Mouse (Mus musculus) forebrain, postnatal 0 days (tissue): Measurements from ENCODE around the gene Cbx6. TPM values are rescaled to one million over a fixed set of nuclear protein-coding genes. Genes with fewer than 3 reads are reported as not detected.

Experiments used
- ATAC-seq: fragments of 200-750 bp; cut with Nextera tagmentation; 2 replicates; pipeline ENCODE4 v1.8.0; 2017; ENCODE audit warnings: mild to moderate bottlenecking, moderate library complexity
- DNase-seq: peaks from one replicate; pipeline ENCODE4 v3.0.0-alpha.2; 2015
- H3K27ac ChIP-seq: fragments of 300-500 bp; sonication (generic); 2 replicates; pipeline ENCODE4 v1.5.1; 2014; ENCODE audit warnings: low read depth, mild to moderate bottlenecking, antibody characterized with exemption, low read length, moderate library complexity, mixed read lengths
- H3K27me3 ChIP-seq: fragments of 300-500 bp; sonication (generic); 2 replicates; pipeline ENCODE4 v1.6.1; 2014; ENCODE audit warnings: mild to moderate bottlenecking, low read length, mixed read lengths; ENCODE audit not compliant: insufficient read depth
- H3K36me3 ChIP-seq: fragments of 300-500 bp; sonication (generic); 2 replicates; pipeline ENCODE4 v1.6.1; 2014; ENCODE audit warnings: mild to moderate bottlenecking, moderate library complexity; ENCODE audit not compliant: insufficient read depth
- H3K4me1 ChIP-seq: fragments of 300-500 bp; sonication (generic); 2 replicates; pipeline ENCODE4 v1.6.1; 2014; ENCODE audit warnings: antibody characterized with exemption; ENCODE audit not compliant: insufficient read depth
- H3K4me2 ChIP-seq: fragments of 300-500 bp; sonication (generic); 2 replicates; pipeline ENCODE4 v1.6.1; 2014; ENCODE audit warnings: low read depth, mild to moderate bottlenecking, moderate library complexity
- H3K4me3 ChIP-seq: fragments of 300-500 bp; sonication (generic); 2 replicates; pipeline ENCODE4 v1.5.1; 2014; ENCODE audit warnings: low read depth, low read length, mixed read lengths
- H3K9ac ChIP-seq: fragments of 300-500 bp; sonication (generic); 2 replicates; pipeline ENCODE4 v1.6.1; 2014; ENCODE audit warnings: mild to moderate bottlenecking
- H3K9me3 ChIP-seq: fragments of 300-500 bp; sonication (generic); 2 replicates; pipeline ENCODE4 v1.6.1; 2016; ENCODE audit warnings: low read length
- CTCF ChIP-seq: sonication (generic); IDR thresholded peaks from 2 replicates; pipeline ENCODE4 v1.5.1; 2016; ENCODE audit warnings: antibody characterized with exemption, control low read depth, low read depth
- WGBS: fragments of 180-500 bp; shearing (Covaris S2); extraction: QIAGEN DNeasy Blood & Tissue Kit; methylation state at CpG from one replicate; pipeline ENCODE4 v1.1.7; 2014; 5-methylcytosine and 5-hydroxymethylcytosine counted together
- polyA plus RNA-seq: library from polyadenylated mRNA; unstranded; fragments of >200 nt; fragmentation: Nextera tagmentation; extraction: Ambion mirVana; gene quantifications from 2 replicates; pipeline ENCODE4 v1.2.1, GENCODE M21; 2015
- total RNA-seq: library from RNA; depleted of rRNA; stranded (reverse); fragments of >200 nt; gene quantifications from 2 replicates; pipeline ENCODE4 v1.2.3, GENCODE M21; 2014; rRNA removed

Gene Cbx6
- total RNA-seq (69.1 and 86.8 TPM in 2 replicates), polyA plus RNA-seq (27.5 and 53.8 TPM in 2 replicates)

GRCm38 (mm10) chr15:79834130-79834880 is at the start of gene Cbx6, which contains the start of gene Npcd:
Gene Cbx6 (minus strand): TSS chr15:79834688.
Gene Npcd (minus strand): TSS chr15:79834237.
- TF ChIP-seq CTCF: 0 out of 2 replicates have a peak, but pooled peaks have one; percentile 22
- Histone ChIP-seq H3K27me3 (no peaks in the 10 kb centered on the region), H3K4me3 (peak within 1 kb of the TSS; percentile 75), H3K9me3 (no peaks in the 10 kb centered on the region), H3K27ac (peak within 1 kb of the TSS; percentile 97), H3K4me2 (peak within 1 kb of the TSS; percentile 98), H3K36me3 (peaks cover 6% of the 10 kb centered on the region), H3K4me1 (peaks cover 16% of the 10 kb centered on the region), H3K9ac (peak within 1 kb of the TSS; percentile 88)
- DNase-seq (peak; percentile 99), ATAC-seq (peak; percentile 93)
- WGBS: 2% methylated on average over 55 of the region's 58 CpGs

GRCm38 (mm10) chr15:79883352-79883822 is 48.9 kb upstream of the Cbx6 start:
- H3K4me1 ChIP-seq: 0 out of 2 replicates have a peak, but pooled peaks cover 2% of the 10 kb centered on the region
- peak overlapping the region; percentile 42 for H3K4me3 ChIP-seq
- ATAC-seq: peak; percentile 92
- peak; percentile 97 for DNase-seq
- H3K27me3 ChIP-seq: no peaks in the 10 kb centered on the region
- H3K9me3 ChIP-seq: no peaks in the 10 kb centered on the region
- peak; percentile 95 for TF ChIP-seq CTCF
- H3K9ac ChIP-seq: peak overlapping the region; percentile 75
- H3K4me2 ChIP-seq: peak overlapping the region; percentile 72
- H3K27ac ChIP-seq: peak overlapping the region; percentile 91
- no peaks in the 10 kb centered on the region for H3K36me3 ChIP-seq
- WGBS: 4% methylated on average over 30 of the region's 30 CpGs

GRCm38 (mm10) chr15:79882623-79883267 is 48.3 kb upstream of the Cbx6 start:
- peak overlapping the region; percentile 75 for H3K9ac ChIP-seq
- ATAC-seq (peak; percentile 83), DNase-seq (peak; percentile 87)
- 0 out of 2 replicates have a peak, but pooled peaks cover 2% of the 10 kb centered on the region for H3K4me1 ChIP-seq
- no peaks in the 10 kb centered on the region for H3K9me3 ChIP-seq
- WGBS: 15% methylated on average over 19 of the region's 19 CpGs
- no peak for TF ChIP-seq CTCF
- no peaks in the 10 kb centered on the region for H3K27me3 ChIP-seq
- peak overlapping the region; percentile 72 for H3K4me2 ChIP-seq
- H3K4me3 ChIP-seq: peak overlapping the region; percentile 42
- no peaks in the 10 kb centered on the region for H3K36me3 ChIP-seq
- H3K27ac ChIP-seq: peak overlapping the region; percentile 91

- no peak for TF ChIP-seq CTCF
- WGBS: 70% methylated on average over 3 of the region's 3 CpGs
- no peak overlapping the region for H3K27ac ChIP-seq
- no peaks in the 10 kb centered on the region for H3K27me3 ChIP-seq
- H3K9me3 ChIP-seq: no peaks in the 10 kb centered on the region
- H3K4me2 ChIP-seq: no peak overlapping the region
- H3K9ac ChIP-seq: no peak overlapping the region
- no peaks in the 10 kb centered on the region for H3K36me3 ChIP-seq
- 0 out of 2 replicates have a peak, but pooled peaks cover 2% of the 10 kb centered on the region for H3K4me1 ChIP-seq
- ATAC-seq: no peak
- no peak for DNase-seq
- H3K4me3 ChIP-seq: no peak overlapping the region
Observed at GRCm38 (mm10) chr15:79880477-79880876, 46.0 kb upstream of the Cbx6 start.

GRCm38 (mm10) chr15:79879319-79879718 is 44.8 kb upstream of the Cbx6 start:
- ATAC-seq: peak; percentile 19

GRCm38 (mm10) chr15:79878725-79879136 is 44.2 kb upstream of the Cbx6 start:
- 68% methylated on average over 6 of the region's 6 CpGs for WGBS
- no peak overlapping the region for H3K4me3 ChIP-seq
- 0 out of 2 replicates have a peak, but pooled peaks cover 2% of the 10 kb centered on the region for H3K4me1 ChIP-seq
- H3K4me2 ChIP-seq: 0 out of 2 replicates have a peak overlapping the region, but pooled peaks have one; percentile 18
- no peak for TF ChIP-seq CTCF
- H3K36me3 ChIP-seq: no peaks in the 10 kb centered on the region
- no peaks in the 10 kb centered on the region for H3K27me3 ChIP-seq
- ATAC-seq (no peak), DNase-seq (no peak)
- H3K9ac ChIP-seq: no peak overlapping the region
- H3K27ac ChIP-seq: peak overlapping the region; percentile 36; the same call in 1 of the 2 replicates
- H3K9me3 ChIP-seq: no peaks in the 10 kb centered on the region

More at GRCm38 (mm10) chr15:79879319-79879718, 44.8 kb upstream of the Cbx6 start:
- DNase-seq: peak; percentile 90
- Histone ChIP-seq H3K27ac (peak overlapping the region; percentile 36; the same call in 1 of the 2 replicates), H3K4me1 (0 out of 2 replicates have a peak, but pooled peaks cover 2% of the 10 kb centered on the region), H3K36me3 (no peaks in the 10 kb centered on the region), H3K27me3 (no peaks in the 10 kb centered on the region), H3K9ac (no peak overlapping the region), H3K4me3 (no peak overlapping the region), H3K9me3 (no peaks in the 10 kb centered on the region), H3K4me2 (0 out of 2 replicates have a peak overlapping the region, but pooled peaks have one; percentile 18)
- 24% methylated on average over 13 of the region's 13 CpGs for WGBS
- TF ChIP-seq CTCF: no peak
